14 mouse cellular contexts compared by ENCODE assay signal in genomic region chr16:95893534-95894290, GRCm38 (mm10).
DNase-seq lines count a peak whose midpoint lies in the region; ATAC-seq and TF ChIP-seq lines count a peak whose summit lies in the region.
"Had no signal": no experiment of that assay in that cellular context is flagged by ENCODE, and none has a peak within 500 bp of the region (broad histone marks: within the 10 kb centered on the region; RNA-seq: fewer than 3 reads in every experiment).

No protein-coding gene starts in this region.

- no peaks in the 10 kb centered on the region for H3K9me3 ChIP-seq in kidney, embryonic 15.5 days (replicated peaks)
- H3K9me3 ChIP-seq in intestine, postnatal 0 days (ENCODE audit: control insufficient read depth), result no peaks in the 10 kb centered on the region
- H3K9me3 ChIP-seq in stomach, embryonic 16.5 days (replicated peaks; ENCODE audit: control insufficient read depth, low read length), result no peaks in the 10 kb centered on the region; the same call in 1 of the 2 replicates
- H3K9me3 ChIP-seq: forebrain, embryonic 12.5 days; neural tube, embryonic 12.5 days had no signal

- no peak overlapping the region for H3K27ac ChIP-seq in kidney, embryonic 15.5 days
- peak overlapping the region; percentile 35; the same call in 1 of the 2 replicates for H3K27ac ChIP-seq in intestine, postnatal 0 days (ENCODE audit: low read depth, low read length)
- no peak overlapping the region for H3K27ac ChIP-seq in stomach, embryonic 16.5 days (ENCODE audit: low read length)
- H3K27ac ChIP-seq: forebrain, embryonic 12.5 days; left cerebral cortex, adult 2 months; neural tube, embryonic 12.5 days had no signal

- no peaks in the 10 kb centered on the region for H3K27me3 ChIP-seq in kidney, embryonic 15.5 days
- H3K27me3 ChIP-seq in intestine, postnatal 0 days (replicated peaks; ENCODE audit: control insufficient read depth, insufficient read depth, low read length), result no peaks in the 10 kb centered on the region
- H3K27me3 ChIP-seq in stomach, embryonic 16.5 days (ENCODE audit: control insufficient read depth, insufficient read depth, low read length), result no peaks in the 10 kb centered on the region
- H3K27me3 ChIP-seq: forebrain, embryonic 12.5 days; neural tube, embryonic 12.5 days had no signal

- no peak for TF ChIP-seq CTCF in intestine, postnatal 0 days (IDR thresholded peaks at IDR 0.05; ENCODE audit: low read depth)

- WGBS in kidney, embryonic 15.5 days, result 57% methylated on average over 6 of the region's 6 CpGs
- WGBS in intestine, postnatal 0 days, result 45% methylated on average over 6 of the region's 6 CpGs
- WGBS in stomach, embryonic 16.5 days, result 69% methylated on average over 6 of the region's 6 CpGs

- H3K4me2 ChIP-seq in kidney, embryonic 15.5 days, result no peak overlapping the region
- no peak overlapping the region for H3K4me2 ChIP-seq in intestine, postnatal 0 days (replicated peaks; ENCODE audit: low read depth)
- H3K4me2 ChIP-seq in stomach, embryonic 16.5 days (ENCODE audit: low read depth, low read length), result no peak overlapping the region
- H3K4me2 ChIP-seq: forebrain, embryonic 12.5 days; heart, embryonic 11.5 days; neural tube, embryonic 12.5 days had no signal

- DNase-seq in kidney, postnatal 36 days, result no peak
- peak; percentile 72 for DNase-seq in CD4-positive, CD25-positive, alpha-beta regulatory T cell, adult 2 months (ENCODE audit: low read depth, low spot score)
- no peak for DNase-seq in embryo, embryonic 9.5 days (ENCODE audit: extremely low spot score)
- DNase-seq in ovary, adult 18-20 months (ENCODE audit: low spot score), result no peak
- DNase-seq in lung, postnatal 14 days, result no peak
- DNase-seq: lung, postnatal 36 days had no signal

- no peaks in the 10 kb centered on the region for H3K36me3 ChIP-seq in kidney, embryonic 15.5 days
- H3K36me3 ChIP-seq in intestine, postnatal 0 days (ENCODE audit: control insufficient read depth, insufficient read depth), result no peaks in the 10 kb centered on the region
- H3K36me3 ChIP-seq in stomach, embryonic 16.5 days (ENCODE audit: control insufficient read depth, insufficient read depth, low read length), result no peaks in the 10 kb centered on the region
- H3K36me3 ChIP-seq: forebrain, embryonic 12.5 days; neural tube, embryonic 12.5 days had no signal

- no peaks in the 10 kb centered on the region for H3K4me1 ChIP-seq in kidney, embryonic 15.5 days
- no peaks in the 10 kb centered on the region; the same call in 1 of the 2 replicates for H3K4me1 ChIP-seq in intestine, postnatal 0 days (replicated peaks; ENCODE audit: control insufficient read depth, insufficient read depth, low read length)
- no peaks in the 10 kb centered on the region for H3K4me1 ChIP-seq in stomach, embryonic 16.5 days (ENCODE audit: control insufficient read depth, insufficient read depth, low read length)
- H3K4me1 ChIP-seq: forebrain, embryonic 12.5 days; neural tube, embryonic 12.5 days had no signal

- no peak overlapping the region for H3K4me3 ChIP-seq in kidney, embryonic 15.5 days (replicated peaks)
- H3K4me3 ChIP-seq in intestine, postnatal 0 days (ENCODE audit: low read depth, low read length), result no peak overlapping the region
- H3K4me3 ChIP-seq in stomach, embryonic 16.5 days (replicated peaks; ENCODE audit: low read length), result no peak overlapping the region
- H3K4me3 ChIP-seq: forebrain, embryonic 12.5 days; left cerebral cortex, adult 2 months; neural tube, embryonic 12.5 days had no signal

- ATAC-seq in kidney, embryonic 15.5 days (replicated peaks; ENCODE audit: low FRiP score), result peak; percentile 85
- peak; percentile 93 for ATAC-seq in intestine, postnatal 0 days
- ATAC-seq in stomach, embryonic 16.5 days (ENCODE audit: insufficient read depth, low FRiP score), result peak; percentile 37; the same call in 1 of the 2 replicates
- ATAC-seq: hindbrain, embryonic 16.5 days had no signal

- no peak overlapping the region for H3K9ac ChIP-seq in kidney, embryonic 15.5 days
- H3K9ac ChIP-seq in intestine, postnatal 0 days (ENCODE audit: low read depth, low read length), result no peak overlapping the region
- H3K9ac ChIP-seq in stomach, embryonic 16.5 days (ENCODE audit: low read length), result no peak overlapping the region
- H3K9ac ChIP-seq: forebrain, embryonic 12.5 days; neural tube, embryonic 12.5 days had no signal

Comparison
In these comparisons a context has a peak if more than half of its experiments do, and no peak if none do; other contexts are left out.
1. ATAC-seq: peak in every context shown above with its lines; median percentile 93 in intestine, postnatal 0 days; 85 in kidney, embryonic 15.5 days; 37 in stomach, embryonic 16.5 days.